ENCODE assay signal across 21 mouse cellular contexts in genomic region chr2:93443106-93443505, GRCm38 (mm10). TPM values are rescaled to one million over a fixed set of nuclear protein-coding genes. Genes with fewer than 3 reads are reported as not detected.
DNase-seq lines count a peak whose midpoint lies in the region; ATAC-seq lines count a peak whose summit lies in the region.
"Had no signal": no experiment of that assay in that cellular context is flagged by ENCODE, and none has a peak within 500 bp of the region (broad histone marks: within the 10 kb centered on the region; RNA-seq: fewer than 3 reads in every experiment).

No protein-coding gene starts in this region.

- peaks cover 44% of the 10 kb centered on the region for H3K4me1 ChIP-seq in kidney, embryonic 14.5 days (ENCODE audit: control insufficient read depth, insufficient read depth, low read length)
- H3K4me1 ChIP-seq: megakaryocyte, embryonic 14.5 days had no signal

- 66% methylated on average over 2 of the region's 2 CpGs for WGBS in kidney, embryonic 14.5 days

- peak; percentile 20; the same call in 1 of the 2 replicates for ATAC-seq in kidney, embryonic 14.5 days (ENCODE audit: low FRiP score, low TSS enrichment)
- ATAC-seq: forebrain, postnatal 0 days; midbrain, embryonic 13.5 days had no signal

- peak; percentile 47 for DNase-seq in urinary bladder, postnatal 14 days (ENCODE audit: low spot score)
- DNase-seq in urinary bladder, adult 2 months (ENCODE audit: low spot score): no peak
- peak; percentile 85 to 90 for DNase-seq in kidney, postnatal 25 days
- DNase-seq in frontal cortex, postnatal 14 days (ENCODE audit: low spot score in 2 of 2): no peak
- DNase-seq in testis, postnatal 14 days (ENCODE audit: low spot score): no peak
- DNase-seq in layer of hippocampus, adult 9-10 months (ENCODE audit: low spot score): no peak
- DNase-seq: adrenal gland, postnatal 25 days; cerebellum, adult 9-10 months; forebrain, postnatal 0 days; gastrocnemius, postnatal 25 days; heart, adult 2 months; left cerebral cortex, postnatal 4 days; lung, postnatal 36 days; thymus, postnatal 14 days had no signal

- no peak overlapping the region for H3K4me2 ChIP-seq in kidney, embryonic 14.5 days (replicated peaks; ENCODE audit: low read depth, low read length)
- H3K4me2 ChIP-seq: hindbrain, embryonic 15.5 days; limb, embryonic 15.5 days; liver, embryonic 15.5 days; lung, embryonic 15.5 days; midbrain, embryonic 13.5 days had no signal

- H3K9me3 ChIP-seq in kidney, embryonic 14.5 days (ENCODE audit: control insufficient read depth, low read length): no peaks in the 10 kb centered on the region
- H3K9me3 ChIP-seq: hindbrain, embryonic 15.5 days; limb, embryonic 15.5 days; liver, embryonic 15.5 days; lung, embryonic 15.5 days; megakaryocyte, embryonic 14.5 days; midbrain, embryonic 13.5 days had no signal

- H3K4me3 ChIP-seq in kidney, embryonic 14.5 days (ENCODE audit: low read length): no peak overlapping the region
- H3K4me3 ChIP-seq: heart, adult 2 months; hindbrain, embryonic 15.5 days; limb, embryonic 15.5 days; liver, embryonic 15.5 days; lung, embryonic 15.5 days; midbrain, embryonic 13.5 days had no signal

- no peak overlapping the region for H3K9ac ChIP-seq in kidney, embryonic 14.5 days (ENCODE audit: low read depth, low read length)
- H3K9ac ChIP-seq: forebrain, postnatal 0 days; hindbrain, embryonic 15.5 days; limb, embryonic 15.5 days; liver, embryonic 15.5 days; lung, embryonic 15.5 days; midbrain, embryonic 13.5 days had no signal

- H3K27me3 ChIP-seq in kidney, embryonic 14.5 days (ENCODE audit: control insufficient read depth, insufficient read depth, low read length): no peaks in the 10 kb centered on the region
- H3K27me3 ChIP-seq: hindbrain, embryonic 15.5 days; limb, embryonic 15.5 days; liver, embryonic 15.5 days; lung, embryonic 15.5 days had no signal

- H3K36me3 ChIP-seq in kidney, embryonic 14.5 days (ENCODE audit: control insufficient read depth, insufficient read depth, low read length): no peaks in the 10 kb centered on the region
- H3K36me3 ChIP-seq: hindbrain, embryonic 15.5 days; limb, embryonic 15.5 days; lung, embryonic 15.5 days; midbrain, embryonic 13.5 days had no signal

- H3K27ac ChIP-seq in kidney, embryonic 14.5 days (ENCODE audit: low read depth, low read length): peak overlapping the region; percentile 71; the same call in 1 of the 2 replicates
- H3K27ac ChIP-seq: heart, adult 2 months; hindbrain, embryonic 15.5 days; limb, embryonic 15.5 days; liver, embryonic 15.5 days; lung, embryonic 15.5 days; midbrain, embryonic 13.5 days had no signal

RNA-seq across cellular contexts. Expression of gene Cd82, which starts 19.8 kb away (rescaled TPM):
- polyA plus RNA-seq in urinary bladder, adult 2 months (2012; rRNA removed): 95.1 and 96.4 TPM in 2 replicates
- polyA plus RNA-seq in kidney, embryonic 14.5 days (2014; fragmentation: Nextera tagmentation; extraction: Ambion mirVana): 17.4 and 27.4 TPM in 2 replicates

Comparison
In these comparisons a context has a peak if more than half of its experiments do, and no peak if none do; other contexts are left out.
1. DNase-seq: peak in urinary bladder, postnatal 14 days (single experiment) and kidney, postnatal 25 days (2 of 2); none in urinary bladder, adult 2 months (single experiment), frontal cortex, postnatal 14 days (0 of 2), testis, postnatal 14 days (single experiment) and layer of hippocampus, adult 9-10 months (single experiment).